Mouse (Mus musculus): ENCODE results near the gene Tpi1. TPM values are rescaled to one million over a fixed set of nuclear protein-coding genes. Genes with fewer than 3 reads are reported as not detected.

Tpi1 gene
- polyA plus RNA-seq (2015; fragmentation: Illumina TruSeq; extraction: RNeasy Lipid Tissue Mini Kit (QIAGEN cat#74804); ENCODE audit: low read depth, low replicate concordance), result 974 TPM

DNA sequence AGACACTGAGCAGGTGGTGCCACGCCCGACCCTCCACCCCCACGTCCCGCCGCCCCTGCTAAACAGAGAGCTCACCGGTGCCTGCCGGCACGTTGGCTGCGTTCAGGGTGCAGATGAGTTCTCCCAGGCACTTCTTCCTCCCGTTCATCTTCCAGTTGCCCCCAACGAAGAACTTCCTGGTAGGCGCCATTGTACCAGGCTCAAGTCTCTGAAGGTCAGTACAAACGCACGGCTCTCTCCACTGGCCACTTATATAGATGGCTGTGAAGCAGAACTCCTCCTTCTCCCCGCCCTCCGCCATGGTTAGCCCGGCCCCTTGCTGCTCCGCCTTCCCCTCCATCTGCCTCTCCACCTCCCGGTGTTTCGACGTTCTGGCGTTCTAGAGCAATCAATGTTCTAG is at the start of gene Tpi1:
TSS of gene Tpi1 (minus strand) at position 364 of the 400 bp plus-strand sequence.

DNA sequence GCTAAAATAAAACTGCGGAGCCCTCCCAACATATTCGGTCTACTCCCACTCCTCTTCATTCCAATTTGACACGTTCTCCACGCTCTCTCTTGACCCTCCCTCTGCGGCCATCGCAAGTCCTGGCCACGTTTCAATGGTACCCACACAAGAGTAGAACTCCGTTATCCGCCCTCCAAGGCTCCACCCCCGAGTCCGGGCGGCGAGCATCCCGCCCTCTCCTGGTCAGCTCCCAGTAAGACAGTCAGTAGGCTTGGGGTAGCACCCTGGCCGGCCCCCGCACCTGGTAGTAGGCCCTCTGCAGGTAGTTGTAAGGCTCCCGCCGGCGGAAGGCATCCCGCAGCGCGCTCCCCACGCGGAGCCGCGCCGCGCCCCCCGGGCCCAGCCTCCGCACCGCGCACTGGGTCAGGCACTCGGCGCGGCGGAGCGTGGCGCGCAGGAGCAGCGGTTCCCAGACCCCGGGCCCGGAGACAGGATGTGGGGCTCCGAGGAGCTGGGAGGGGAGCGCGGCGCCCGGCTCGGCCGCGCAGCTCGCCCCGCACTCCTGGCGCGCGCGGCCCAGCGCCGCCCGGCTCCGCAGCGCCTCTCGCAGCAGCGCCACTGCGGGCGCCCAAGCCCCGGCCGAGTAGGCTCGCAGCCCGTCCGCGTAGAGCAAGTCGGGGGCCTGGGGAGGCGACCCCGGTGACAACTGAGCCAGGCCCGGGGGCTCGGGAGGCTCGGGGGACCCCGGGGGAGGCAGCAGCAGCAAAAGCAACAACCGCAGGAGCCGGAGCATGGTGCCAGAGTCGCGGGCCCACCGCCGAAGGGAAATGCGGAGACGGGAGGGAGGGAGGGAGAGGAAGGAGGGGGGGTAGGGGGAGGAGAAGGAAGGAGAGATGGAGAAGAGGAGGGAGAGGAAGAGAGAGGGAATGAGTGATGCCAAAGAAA is 43.1 kb upstream of the Tpi1 start, which contains the start of gene P3h3:
TSS of gene P3h3 (minus strand) at position 837 of the 924 bp plus-strand sequence.

DNA sequence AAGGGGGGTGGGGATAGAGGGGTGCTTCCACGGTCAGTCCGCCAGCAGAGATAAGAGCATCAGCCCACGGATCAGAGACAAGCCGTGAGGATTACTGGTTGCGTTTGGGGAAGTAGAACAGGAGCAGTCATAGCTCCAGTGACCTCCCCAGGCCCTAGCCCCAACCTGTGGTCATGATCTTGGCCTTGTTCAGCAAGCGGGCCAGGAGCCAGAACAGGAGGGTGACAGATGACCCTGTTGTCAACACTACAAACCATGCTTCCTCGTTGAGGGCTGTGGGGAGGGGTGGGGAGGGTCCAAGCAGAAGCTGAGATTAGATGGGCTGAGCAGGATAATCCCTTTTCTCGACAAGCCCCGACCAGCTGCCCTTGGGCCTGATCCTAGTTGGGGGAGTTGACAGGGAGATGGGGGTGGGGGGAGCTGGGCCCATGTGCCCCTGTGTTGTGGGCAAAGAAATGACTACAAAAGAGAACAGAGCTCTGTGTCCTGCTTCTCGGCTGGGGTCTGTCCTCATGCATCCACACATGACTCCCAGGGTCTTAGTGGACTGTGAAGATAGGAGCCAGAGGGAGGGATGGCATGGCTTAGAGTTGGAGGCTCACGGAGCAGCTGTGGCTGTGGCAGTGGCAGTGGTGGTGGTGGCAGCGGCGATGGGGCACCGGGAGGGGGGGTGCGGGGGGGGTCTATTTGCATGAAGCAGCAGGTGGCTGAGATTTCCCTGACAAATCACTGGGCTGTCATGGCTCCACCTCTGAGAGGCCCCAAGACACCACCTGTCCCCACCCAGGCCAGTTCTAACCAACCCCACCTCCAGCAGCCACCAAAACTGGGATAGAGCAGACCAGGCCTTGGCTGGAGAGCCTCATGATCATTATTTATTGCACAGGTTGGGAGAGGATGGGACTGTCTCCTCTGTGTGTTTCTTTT is 26.4 kb upstream of the Tpi1 start, which contains the start of gene Gnb3:
TSS of gene Gnb3 (minus strand) at position 35 of the 927 bp plus-strand sequence.

DNA sequence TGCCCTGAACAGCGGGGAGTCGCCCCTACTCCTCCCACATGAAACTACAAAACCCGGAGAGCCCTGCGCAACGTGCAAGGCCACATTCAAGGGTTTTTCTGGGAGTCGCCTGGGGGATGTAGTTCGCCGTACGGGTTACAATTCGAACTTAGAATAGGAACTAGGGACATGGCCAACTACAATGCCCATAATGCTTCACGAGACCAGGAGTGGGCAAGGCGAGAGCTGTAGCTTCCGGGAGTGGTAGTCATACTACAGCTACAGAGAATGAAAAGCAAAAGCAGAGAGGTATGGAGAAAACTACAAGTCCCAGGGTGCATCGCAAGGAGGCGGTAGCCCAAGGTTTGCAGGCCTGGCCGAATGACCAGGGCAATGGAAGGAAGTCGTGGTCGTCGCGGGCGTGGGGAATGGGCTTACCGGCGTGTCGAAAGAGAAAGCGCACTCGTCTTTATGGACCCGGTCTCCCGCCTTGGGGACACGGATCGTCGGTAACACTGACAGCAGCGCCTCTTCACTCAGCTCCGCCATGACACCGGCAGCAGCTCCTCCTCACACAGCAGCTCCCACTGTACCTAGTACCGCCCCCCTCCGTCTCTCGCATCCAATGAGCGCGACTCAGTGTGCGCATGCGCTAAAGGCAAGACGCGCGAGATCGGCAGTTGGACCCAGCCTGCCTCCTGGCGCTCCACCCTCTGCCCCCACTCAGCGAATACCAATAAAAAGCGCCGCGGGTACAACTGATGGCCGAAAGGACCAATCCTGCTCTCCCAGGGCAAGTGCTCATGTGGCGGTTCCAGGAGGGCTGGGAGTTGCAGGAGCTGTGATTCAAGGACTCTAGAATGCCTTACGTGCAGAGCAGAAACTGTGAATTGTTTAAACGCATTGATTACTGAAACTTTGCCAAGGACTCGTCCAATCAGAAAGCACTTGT is 15.0 kb upstream of the Tpi1 start, which contains the start of the genes Usp5 and Cdca3:
TSS of gene Usp5 (minus strand) at position 617 of the 931 bp plus-strand sequence.
TSS of gene Cdca3 (plus strand) at position 680 of the 931 bp plus-strand sequence.

GRCm38 (mm10) chr6:124808358-124809012 is 5.6 kb downstream of the Tpi1 start, which contains the start of gene Spsb2:
Spsb2 (plus strand) TSS chr6:124808661.

GRCm38 (mm10) chr6:124779222-124779983 is 34.7 kb downstream of the Tpi1 start, which contains the start of gene Lrrc23:
Lrrc23 (minus strand) TSS chr6:124779727.

DNA sequence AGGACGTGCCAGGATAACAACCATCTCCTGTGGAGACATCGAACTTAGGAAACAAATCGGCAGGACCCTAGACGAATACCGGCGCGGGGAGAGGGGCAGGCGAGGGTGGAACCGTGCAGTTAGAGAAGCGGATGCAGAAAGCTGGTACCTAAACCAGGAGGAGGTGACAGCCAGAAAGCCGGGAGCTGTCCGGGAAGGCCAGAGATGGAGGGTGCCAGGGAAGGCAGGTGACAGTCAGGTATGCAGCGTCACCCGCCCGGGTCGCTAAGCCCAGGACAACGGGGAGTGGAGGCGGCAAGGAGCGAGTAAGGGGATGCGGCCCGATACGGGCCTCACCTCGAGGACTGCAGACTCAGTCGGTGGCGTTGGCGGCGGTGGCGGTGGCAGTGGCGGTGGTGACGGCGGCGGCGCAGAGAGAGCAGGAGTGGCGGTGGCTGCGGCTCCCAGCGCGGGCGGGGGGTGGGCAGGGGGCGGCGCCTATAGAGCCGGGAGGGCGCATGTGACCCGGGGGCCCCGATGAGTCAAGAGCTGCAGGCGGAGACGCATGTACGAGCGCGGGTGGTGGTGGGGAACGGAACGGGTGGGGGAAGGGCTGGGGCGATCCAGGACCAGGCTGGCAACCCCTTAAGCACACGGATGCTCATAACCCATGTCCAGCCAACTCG is 44.9 kb downstream of the Tpi1 start, which contains the start of gene Eno2:
TSS of gene Eno2 (minus strand) at position 573 of the 665 bp plus-strand sequence.

Other genes with a start within 250 kb of the Tpi1 start
- gene C1rb, start 244.0 kb downstream of the Tpi1 start, polyA plus RNA-seq (2015; fragmentation: Illumina TruSeq; extraction: RNeasy Lipid Tissue Mini Kit (QIAGEN cat#74804); ENCODE audit: low read depth, low replicate concordance), result not detected
- gene C1s2, start 178.2 kb downstream of the Tpi1 start, polyA plus RNA-seq (2015; fragmentation: Illumina TruSeq; extraction: RNeasy Lipid Tissue Mini Kit (QIAGEN cat#74804); ENCODE audit: low read depth, low replicate concordance), result 0.16 TPM
- 21.0 TPM for gene Lpcat3, start 151.3 kb downstream of the Tpi1 start, polyA plus RNA-seq (2015; fragmentation: Illumina TruSeq; extraction: RNeasy Lipid Tissue Mini Kit (QIAGEN cat#74804); ENCODE audit: low read depth, low replicate concordance)
- gene Emg1, start 102.1 kb downstream of the Tpi1 start, polyA plus RNA-seq (2015; fragmentation: Illumina TruSeq; extraction: RNeasy Lipid Tissue Mini Kit (QIAGEN cat#74804); ENCODE audit: low read depth, low replicate concordance), result 72.4 TPM
- 127 TPM for gene Phb2, start 102.0 kb downstream of the Tpi1 start, polyA plus RNA-seq (2015; fragmentation: Illumina TruSeq; extraction: RNeasy Lipid Tissue Mini Kit (QIAGEN cat#74804); ENCODE audit: low read depth, low replicate concordance)
- gene Ptpn6, start 75.6 kb downstream of the Tpi1 start, polyA plus RNA-seq (2015; fragmentation: Illumina TruSeq; extraction: RNeasy Lipid Tissue Mini Kit (QIAGEN cat#74804); ENCODE audit: low read depth, low replicate concordance), result 7.4 TPM
- gene Grcc10, start 72.9 kb downstream of the Tpi1 start, polyA plus RNA-seq (2015; fragmentation: Illumina TruSeq; extraction: RNeasy Lipid Tissue Mini Kit (QIAGEN cat#74804); ENCODE audit: low read depth, low replicate concordance), result 262 TPM
- not detected for gene Gm45234, start 58.3 kb downstream of the Tpi1 start, polyA plus RNA-seq (2015; fragmentation: Illumina TruSeq; extraction: RNeasy Lipid Tissue Mini Kit (QIAGEN cat#74804); ENCODE audit: low read depth, low replicate concordance)
- 71.6 TPM for gene Atn1, start 57.8 kb downstream of the Tpi1 start, polyA plus RNA-seq (2015; fragmentation: Illumina TruSeq; extraction: RNeasy Lipid Tissue Mini Kit (QIAGEN cat#74804); ENCODE audit: low read depth, low replicate concordance)
- 1,006 TPM for gene Eno2, start 44.6 kb downstream of the Tpi1 start, polyA plus RNA-seq (2015; fragmentation: Illumina TruSeq; extraction: RNeasy Lipid Tissue Mini Kit (QIAGEN cat#74804); ENCODE audit: low read depth, low replicate concordance)
- 8.6 TPM for gene Lrrc23, start 34.6 kb downstream of the Tpi1 start, polyA plus RNA-seq (2015; fragmentation: Illumina TruSeq; extraction: RNeasy Lipid Tissue Mini Kit (QIAGEN cat#74804); ENCODE audit: low read depth, low replicate concordance)
- gene Spsb2, start 5.6 kb downstream of the Tpi1 start, polyA plus RNA-seq (2015; fragmentation: Illumina TruSeq; extraction: RNeasy Lipid Tissue Mini Kit (QIAGEN cat#74804); ENCODE audit: low read depth, low replicate concordance), result 3.1 TPM
- 163 TPM for gene Usp5, start 15.2 kb upstream of the Tpi1 start, polyA plus RNA-seq (2015; fragmentation: Illumina TruSeq; extraction: RNeasy Lipid Tissue Mini Kit (QIAGEN cat#74804); ENCODE audit: low read depth, low replicate concordance)
- gene Cdca3, start 15.3 kb upstream of the Tpi1 start, polyA plus RNA-seq (2015; fragmentation: Illumina TruSeq; extraction: RNeasy Lipid Tissue Mini Kit (QIAGEN cat#74804); ENCODE audit: low read depth, low replicate concordance), result 1.8 TPM
- gene Gnb3, start 26.0 kb upstream of the Tpi1 start, polyA plus RNA-seq (2015; fragmentation: Illumina TruSeq; extraction: RNeasy Lipid Tissue Mini Kit (QIAGEN cat#74804); ENCODE audit: low read depth, low replicate concordance), result 0.33 TPM
- 32.1 TPM for gene P3h3, start 43.5 kb upstream of the Tpi1 start, polyA plus RNA-seq (2015; fragmentation: Illumina TruSeq; extraction: RNeasy Lipid Tissue Mini Kit (QIAGEN cat#74804); ENCODE audit: low read depth, low replicate concordance)
- gene Gpr162, start 49.7 kb upstream of the Tpi1 start, polyA plus RNA-seq (2015; fragmentation: Illumina TruSeq; extraction: RNeasy Lipid Tissue Mini Kit (QIAGEN cat#74804); ENCODE audit: low read depth, low replicate concordance), result 147 TPM
- gene Cd4, start 73.9 kb upstream of the Tpi1 start, polyA plus RNA-seq (2015; fragmentation: Illumina TruSeq; extraction: RNeasy Lipid Tissue Mini Kit (QIAGEN cat#74804); ENCODE audit: low read depth, low replicate concordance), result 8.6 TPM
- gene Lag3, start 97.4 kb upstream of the Tpi1 start, polyA plus RNA-seq (2015; fragmentation: Illumina TruSeq; extraction: RNeasy Lipid Tissue Mini Kit (QIAGEN cat#74804); ENCODE audit: low read depth, low replicate concordance), result 5.8 TPM
- gene Ptms, start 105.8 kb upstream of the Tpi1 start, polyA plus RNA-seq (2015; fragmentation: Illumina TruSeq; extraction: RNeasy Lipid Tissue Mini Kit (QIAGEN cat#74804); ENCODE audit: low read depth, low replicate concordance), result 1,005 TPM
- gene Mlf2, start 117.1 kb upstream of the Tpi1 start, polyA plus RNA-seq (2015; fragmentation: Illumina TruSeq; extraction: RNeasy Lipid Tissue Mini Kit (QIAGEN cat#74804); ENCODE audit: low read depth, low replicate concordance), result 658 TPM
- gene Cops7a, start 151.2 kb upstream of the Tpi1 start, polyA plus RNA-seq (2015; fragmentation: Illumina TruSeq; extraction: RNeasy Lipid Tissue Mini Kit (QIAGEN cat#74804); ENCODE audit: low read depth, low replicate concordance), result 223 TPM
- gene Pianp, start 182.4 kb upstream of the Tpi1 start, polyA plus RNA-seq (2015; fragmentation: Illumina TruSeq; extraction: RNeasy Lipid Tissue Mini Kit (QIAGEN cat#74804); ENCODE audit: low read depth, low replicate concordance), result 147 TPM
- gene Zfp384, start 194.8 kb upstream of the Tpi1 start, polyA plus RNA-seq (2015; fragmentation: Illumina TruSeq; extraction: RNeasy Lipid Tissue Mini Kit (QIAGEN cat#74804); ENCODE audit: low read depth, low replicate concordance), result 32.4 TPM
- gene Ing4, start 225.5 kb upstream of the Tpi1 start, polyA plus RNA-seq (2015; fragmentation: Illumina TruSeq; extraction: RNeasy Lipid Tissue Mini Kit (QIAGEN cat#74804); ENCODE audit: low read depth, low replicate concordance), result 59.0 TPM
- 11.1 TPM for gene Acrbp, start 235.4 kb upstream of the Tpi1 start, polyA plus RNA-seq (2015; fragmentation: Illumina TruSeq; extraction: RNeasy Lipid Tissue Mini Kit (QIAGEN cat#74804); ENCODE audit: low read depth, low replicate concordance)